Mouse (Mus musculus): Measurements from ENCODE around the gene Gm20918.
"Not testable (repeated sequence)": the region's sequence is repeated elsewhere in the genome, so short reads cannot be mapped to it uniquely, and the experiment has no call there.

Gene Gm20918

GRCm38 (mm10) chrY:5043637-5044036, at the start of gene Gm20918:
TSS of gene Gm20918 (plus strand) at chrY:5043937.
- DNase-seq (ENCODE audit: low spot score in 2 of 2) = not testable (repeated sequence)
